Mouse (Mus musculus) midbrain, embryonic 12.5 days (tissue): ENCODE data around the gene Klf1. TPM values are rescaled to one million over a fixed set of nuclear protein-coding genes. Genes with fewer than 3 reads are reported as not detected.

Experiments used
- ATAC-seq: fragments of 200-750 bp; cut with Nextera tagmentation; 2 replicates; pipeline ENCODE4 v1.8.0; 2017; ENCODE audit warnings: low read depth, moderate TSS enrichment, moderate library complexity; ENCODE audit not compliant: low FRiP score
- H3K27ac ChIP-seq: fragments of 300-500 bp; sonication (generic); replicated peaks from 2 replicates; pipeline ENCODE4 v1.5.1; 2016; ENCODE audit warnings: mild to moderate bottlenecking
- H3K27me3 ChIP-seq: fragments of 300-500 bp; sonication (generic); 2 replicates; pipeline ENCODE4 v1.6.1; 2016; ENCODE audit warnings: mild to moderate bottlenecking
- H3K36me3 ChIP-seq: fragments of 300-500 bp; sonication (generic); 2 replicates; pipeline ENCODE4 v1.6.1; 2016
- H3K4me1 ChIP-seq: fragments of 300-500 bp; sonication (generic); 2 replicates; pipeline ENCODE4 v1.6.1; 2016
- H3K4me2 ChIP-seq: fragments of 300-500 bp; sonication (generic); replicated peaks from 2 replicates; pipeline ENCODE4 v1.6.1; 2016; ENCODE audit warnings: mild to moderate bottlenecking, moderate library complexity
- H3K4me3 ChIP-seq: fragments of 300-500 bp; sonication (generic); 2 replicates; pipeline ENCODE4 v1.5.1; 2016; ENCODE audit warnings: mild to moderate bottlenecking
- H3K9ac ChIP-seq: fragments of 300-500 bp; sonication (generic); replicated peaks from 2 replicates; pipeline ENCODE4 v1.6.1; 2016; ENCODE audit warnings: mild to moderate bottlenecking, moderate library complexity
- H3K9me3 ChIP-seq: fragments of 300-500 bp; sonication (generic); 2 replicates; pipeline ENCODE4 v1.6.1; 2016; ENCODE audit warnings: mild to moderate bottlenecking
- WGBS: fragments of 180-500 bp; shearing (Covaris S2); methylation state at CpG from one replicate; pipeline ENCODE4 v1.1.7; 2016; 5-methylcytosine and 5-hydroxymethylcytosine counted together
- polyA plus RNA-seq: library from polyadenylated mRNA; unstranded; fragments of >200 nt; fragmentation: Nextera tagmentation; extraction: Ambion mirVana; gene quantifications from 2 replicates; pipeline ENCODE4 v1.2.1, GENCODE M21; 2016

Klf1 gene
- polyA plus RNA-seq, 1 experiment from 2014 or later = 4.3 TPM

- H3K27me3 ChIP-seq = peaks cover 70% of the 10 kb centered on the region
- peak; percentile 92 for ATAC-seq
- WGBS = under 1% methylated on average over 45 of the region's 45 CpGs
Measured at GRCm38 (mm10) chr8:84908421-84909161, 6.9 kb downstream of the Klf1 start, which contains the start of gene Dnase2a. Dnase2a (plus strand) TSS chr8:84908560.

DNA sequence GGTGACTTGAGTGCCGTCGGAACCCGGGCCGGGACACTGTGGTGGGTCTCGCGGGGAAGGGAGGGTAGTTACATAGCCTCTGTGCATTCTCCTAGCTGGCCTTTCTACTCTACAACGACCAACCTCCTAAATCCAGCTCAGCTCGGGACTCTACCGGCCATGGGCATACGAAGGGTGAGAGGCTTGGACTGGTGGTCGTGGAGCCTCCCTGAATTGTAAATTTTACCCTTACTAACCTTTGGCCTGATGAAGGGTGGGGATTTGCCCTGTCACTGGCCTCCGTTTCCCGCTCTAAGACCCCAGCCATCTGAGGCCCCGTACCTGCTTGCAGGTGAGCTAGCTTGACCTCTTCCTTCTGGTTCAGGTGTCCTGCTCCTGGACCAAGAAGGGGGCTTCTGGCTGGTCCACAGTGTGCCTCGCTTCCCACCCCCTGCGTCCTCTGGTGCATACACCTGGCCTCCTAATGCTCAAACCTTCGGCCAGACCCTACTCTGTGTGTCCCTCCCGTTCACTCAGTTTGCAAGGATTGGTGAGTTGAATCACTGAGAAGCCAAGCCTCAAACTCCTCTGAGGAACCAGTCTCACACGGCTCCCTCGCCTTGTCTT is 7.5 kb downstream of the Klf1 start:
- 48% methylated on average over 20 of the region's 20 CpGs for WGBS
- Histone ChIP-seq H3K36me3 (peaks cover 31% of the 10 kb centered on the region), H3K27ac (no peak overlapping the region), H3K4me3 (peak overlapping the region; percentile 51), H3K4me2 (peak overlapping the region; percentile 73), H3K9ac (peak overlapping the region; percentile 65), H3K27me3 (peaks cover 71% of the 10 kb centered on the region), H3K4me1 (peaks cover 18% of the 10 kb centered on the region), H3K9me3 (peaks cover 2% of the 10 kb centered on the region; the same call in 1 of the 2 replicates)
- peak; percentile 6; the same call in 1 of the 2 replicates for ATAC-seq

More at GRCm38 (mm10) chr8:84908421-84909161, 6.9 kb downstream of the Klf1 start, which contains the start of gene Dnase2a:
- peaks cover 27% of the 10 kb centered on the region for H3K36me3 ChIP-seq
- peaks cover 19% of the 10 kb centered on the region for H3K4me1 ChIP-seq
- H3K9ac ChIP-seq = peak within 1 kb of the TSS; percentile 65
- 0 out of 2 replicates have a peak within 1 kb of the TSS, but pooled peaks have one; percentile 20 for H3K27ac ChIP-seq
- no peaks in the 10 kb centered on the region for H3K9me3 ChIP-seq
- H3K4me3 ChIP-seq = peak within 1 kb of the TSS; percentile 51
- H3K4me2 ChIP-seq = peak within 1 kb of the TSS; percentile 73

DNA sequence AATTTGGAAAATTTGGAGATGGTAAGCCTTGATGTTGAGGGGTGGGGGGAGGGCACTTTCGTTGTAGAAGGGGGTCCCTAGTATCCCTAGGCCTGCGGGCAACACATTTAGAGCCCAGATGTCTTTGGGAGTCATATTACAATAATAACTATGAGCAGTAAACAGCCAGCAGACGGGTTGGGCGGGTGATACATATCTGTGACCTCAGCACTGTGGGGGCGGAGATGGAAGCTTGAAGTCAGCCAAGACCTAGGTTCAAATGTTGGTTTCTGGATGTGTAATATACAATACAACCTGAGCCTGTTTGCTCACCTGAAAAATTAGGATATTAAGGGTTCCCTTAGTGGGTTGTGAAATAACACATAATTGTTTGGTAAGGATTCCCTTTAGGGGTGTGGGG is 8.2 kb downstream of the Klf1 start:
- no peak for ATAC-seq
- Histone ChIP-seq H3K9ac (no peak overlapping the region), H3K4me1 (peaks cover 18% of the 10 kb centered on the region), H3K36me3 (peaks cover 36% of the 10 kb centered on the region), H3K4me2 (no peak overlapping the region), H3K9me3 (peaks cover 4% of the 10 kb centered on the region; the same call in 1 of the 2 replicates), H3K27me3 (peaks cover 71% of the 10 kb centered on the region), H3K27ac (no peak overlapping the region), H3K4me3 (no peak overlapping the region)
- WGBS = 95% methylated on average over 5 of the region's 5 CpGs

GRCm38 (mm10) chr8:84910551-84910950 is 8.8 kb downstream of the Klf1 start:
- WGBS = 89% methylated on average over 6 of the region's 6 CpGs
- H3K4me2 ChIP-seq = no peak overlapping the region
- H3K27me3 ChIP-seq = peaks cover 71% of the 10 kb centered on the region
- peaks cover 18% of the 10 kb centered on the region for H3K4me1 ChIP-seq
- no peak overlapping the region for H3K4me3 ChIP-seq
- no peak for ATAC-seq
- H3K36me3 ChIP-seq = peaks cover 40% of the 10 kb centered on the region
- H3K9me3 ChIP-seq = peaks cover 4% of the 10 kb centered on the region; the same call in 1 of the 2 replicates
- no peak overlapping the region for H3K27ac ChIP-seq
- no peak overlapping the region for H3K9ac ChIP-seq

- Histone ChIP-seq H3K9ac (no peak overlapping the region), H3K4me3 (no peak overlapping the region), H3K36me3 (peaks cover 53% of the 10 kb centered on the region), H3K9me3 (peaks cover 4% of the 10 kb centered on the region; the same call in 1 of the 2 replicates), H3K4me2 (no peak overlapping the region), H3K4me1 (peaks cover 18% of the 10 kb centered on the region), H3K27me3 (peaks cover 84% of the 10 kb centered on the region), H3K27ac (no peak overlapping the region)
- 75% methylated on average over 9 of the region's 9 CpGs for WGBS
- ATAC-seq = no peak
Measured at GRCm38 (mm10) chr8:84911854-84912253, 10.1 kb downstream of the Klf1 start.

DNA sequence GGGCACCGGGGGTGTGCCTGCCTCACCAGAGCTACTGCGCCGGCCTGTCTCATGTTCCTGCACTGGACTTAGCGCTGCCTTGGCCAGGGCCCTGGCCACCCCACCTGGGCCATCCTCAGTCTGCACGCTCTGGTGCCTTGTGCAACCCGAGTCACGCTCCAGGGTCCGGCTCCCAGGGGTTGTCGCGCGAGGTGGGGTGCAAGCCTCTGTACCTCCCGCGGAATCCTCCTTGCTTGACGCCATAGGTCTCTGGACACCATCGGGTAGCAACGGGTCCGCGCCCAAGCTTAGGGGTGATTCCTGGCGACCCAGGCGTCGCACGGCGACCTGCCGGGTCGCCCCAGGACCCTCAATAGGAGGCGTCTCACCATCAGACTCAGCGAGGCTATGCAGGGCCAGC is 10.7 kb downstream of the Klf1 start:
- peaks cover 18% of the 10 kb centered on the region for H3K4me1 ChIP-seq
- H3K4me2 ChIP-seq = peak overlapping the region; percentile 54; the same call in 1 of the 2 replicates
- peak overlapping the region; percentile 4; the same call in 1 of the 2 replicates for H3K9ac ChIP-seq
- peak overlapping the region; percentile 31; the same call in 1 of the 2 replicates for H3K4me3 ChIP-seq
- H3K27me3 ChIP-seq = peaks cover 89% of the 10 kb centered on the region
- peaks cover 57% of the 10 kb centered on the region for H3K36me3 ChIP-seq
- ATAC-seq = no peak
- peaks cover 4% of the 10 kb centered on the region; the same call in 1 of the 2 replicates for H3K9me3 ChIP-seq
- 18% methylated on average over 27 of the region's 27 CpGs for WGBS
- H3K27ac ChIP-seq = no peak overlapping the region

DNA sequence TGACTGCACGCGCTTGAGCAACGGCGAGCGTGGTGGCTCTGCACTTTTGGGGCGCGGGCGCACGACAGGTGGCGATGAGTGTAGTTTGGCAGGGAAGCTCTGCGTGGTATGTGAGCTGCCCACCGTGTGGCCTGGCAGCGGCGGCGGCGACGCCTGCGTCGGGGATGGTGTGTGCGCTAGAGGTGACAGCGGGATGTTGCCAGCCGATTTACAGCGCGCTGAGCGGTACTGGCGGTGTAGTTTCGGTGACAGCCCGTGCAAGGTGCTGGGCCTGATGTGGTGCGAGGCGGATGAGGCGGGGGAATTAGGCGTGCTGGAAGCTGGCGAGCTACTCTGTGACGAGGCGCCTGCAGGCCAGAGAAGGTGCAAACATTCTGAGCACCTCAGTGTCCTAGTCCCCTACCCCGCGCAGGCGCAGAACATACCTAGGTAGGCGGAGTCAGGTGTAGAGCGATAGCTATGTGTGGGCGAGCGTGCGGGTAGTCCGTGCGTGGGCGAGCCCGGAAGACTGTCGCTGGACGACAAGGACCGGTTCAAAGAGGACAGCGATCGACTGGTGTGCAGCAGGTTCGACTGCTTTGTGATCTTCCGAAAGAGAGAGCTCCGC is 11.3 kb downstream of the Klf1 start:
- H3K27ac ChIP-seq = no peak overlapping the region
- no peak for ATAC-seq
- H3K4me1 ChIP-seq = peaks cover 18% of the 10 kb centered on the region
- H3K9ac ChIP-seq = peak overlapping the region; percentile 4; the same call in 1 of the 2 replicates
- peaks cover 63% of the 10 kb centered on the region for H3K36me3 ChIP-seq
- 2% methylated on average over 55 of the region's 55 CpGs for WGBS
- H3K4me3 ChIP-seq = peak overlapping the region; percentile 31
- peaks cover 4% of the 10 kb centered on the region; the same call in 1 of the 2 replicates for H3K9me3 ChIP-seq
- H3K27me3 ChIP-seq = peaks cover 95% of the 10 kb centered on the region
- peak overlapping the region; percentile 54 for H3K4me2 ChIP-seq

DNA sequence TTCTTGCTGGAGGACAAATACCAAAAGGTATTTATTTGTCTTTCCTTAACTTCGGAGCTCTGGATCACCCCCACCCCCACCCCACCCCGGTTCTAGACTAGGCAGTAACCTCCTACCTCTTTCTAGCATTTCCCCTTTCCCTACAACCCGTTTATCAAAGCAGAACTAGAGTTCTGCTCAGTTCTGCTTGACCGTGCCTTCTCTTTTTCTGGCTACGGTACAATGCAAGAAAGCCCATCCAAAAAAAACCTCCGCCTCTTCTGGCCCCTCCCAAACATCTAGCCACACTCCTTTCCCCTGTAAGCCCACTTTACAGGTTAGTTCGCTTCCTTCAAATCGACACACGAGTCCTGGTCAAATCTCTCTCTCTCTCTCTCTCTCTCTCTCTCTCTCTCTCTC is 11.8 kb downstream of the Klf1 start:
- Histone ChIP-seq H3K27me3 (peaks cover 100% of the 10 kb centered on the region), H3K4me2 (peak overlapping the region; percentile 54), H3K4me3 (peak overlapping the region; percentile 31), H3K9me3 (peaks cover 4% of the 10 kb centered on the region; the same call in 1 of the 2 replicates), H3K9ac (0 out of 2 replicates have a peak overlapping the region, but pooled peaks have one; percentile 4), H3K36me3 (peaks cover 68% of the 10 kb centered on the region), H3K4me1 (peaks cover 18% of the 10 kb centered on the region), H3K27ac (no peak overlapping the region)
- no peak for ATAC-seq
- 20% methylated on average over 9 of the region's 9 CpGs for WGBS

- H3K9me3 ChIP-seq = peaks cover 4% of the 10 kb centered on the region; the same call in 1 of the 2 replicates
- H3K27ac ChIP-seq = no peak overlapping the region
- H3K4me2 ChIP-seq = no peak overlapping the region
- WGBS = 27% methylated on average over 4 of the region's 4 CpGs
- no peak for ATAC-seq
- no peak overlapping the region for H3K9ac ChIP-seq
- H3K4me1 ChIP-seq = peaks cover 13% of the 10 kb centered on the region
- no peak overlapping the region for H3K4me3 ChIP-seq
- H3K27me3 ChIP-seq = peaks cover 100% of the 10 kb centered on the region
- H3K36me3 ChIP-seq = peaks cover 71% of the 10 kb centered on the region
Measured at GRCm38 (mm10) chr8:84913960-84914359, 12.2 kb downstream of the Klf1 start.

- Histone ChIP-seq H3K27me3 (peaks cover 97% of the 10 kb centered on the region), H3K27ac (no peak overlapping the region), H3K36me3 (peaks cover 82% of the 10 kb centered on the region), H3K9me3 (peaks cover 4% of the 10 kb centered on the region; the same call in 1 of the 2 replicates), H3K9ac (no peak overlapping the region), H3K4me1 (peaks cover 10% of the 10 kb centered on the region), H3K4me3 (no peak overlapping the region), H3K4me2 (no peak overlapping the region)
- no peak for ATAC-seq
- WGBS = 85% methylated on average over 8 of the region's 8 CpGs
Measured at GRCm38 (mm10) chr8:84915269-84915668, 13.5 kb downstream of the Klf1 start.

- peaks cover 76% of the 10 kb centered on the region for H3K36me3 ChIP-seq
- ATAC-seq = no peak
- 24% methylated on average over 20 of the region's 20 CpGs for WGBS
Measured at GRCm38 (mm10) chr8:84917781-84918180, 16.1 kb downstream of the Klf1 start.

More at GRCm38 (mm10) chr8:84917781-84918180, 16.1 kb downstream of the Klf1 start:
- peaks cover 4% of the 10 kb centered on the region; the same call in 1 of the 2 replicates for H3K9me3 ChIP-seq
- no peak overlapping the region for H3K4me2 ChIP-seq
- no peak overlapping the region for H3K4me3 ChIP-seq
- H3K27me3 ChIP-seq = peaks cover 77% of the 10 kb centered on the region
- no peak overlapping the region for H3K27ac ChIP-seq
- H3K9ac ChIP-seq = no peak overlapping the region
- H3K4me1 ChIP-seq = peaks cover 7% of the 10 kb centered on the region
